10 mouse cellular contexts compared by ENCODE assay signal in genomic region chr12:70774816-70775591, GRCm38 (mm10).
"Had no signal": no experiment of that assay in that cellular context is flagged by ENCODE, and none has a peak within 500 bp of the region (broad histone marks: within the 10 kb centered on the region; RNA-seq: fewer than 3 reads in every experiment).

No protein-coding gene starts in this region.

- H3K27ac ChIP-seq: left cerebral cortex, adult 2 months; limb, embryonic 15.5 days; liver, embryonic 13.5 days; midbrain, embryonic 12.5 days had no signal

- DNase-seq: kidney, adult 9 months; kidney, postnatal 10 days; liver, embryonic 13.5 days; right cerebral cortex, postnatal 14 days; thymus, adult 2 months; thymus, postnatal 25 days had no signal

- H3K9me3 ChIP-seq: limb, embryonic 15.5 days; liver, embryonic 13.5 days; midbrain, embryonic 12.5 days had no signal

- H3K9ac ChIP-seq: limb, embryonic 15.5 days; liver, embryonic 13.5 days; midbrain, embryonic 12.5 days had no signal

- H3K36me3 ChIP-seq: limb, embryonic 15.5 days; liver, embryonic 13.5 days; midbrain, embryonic 12.5 days had no signal

- H3K4me3 ChIP-seq: left cerebral cortex, adult 2 months; limb, embryonic 15.5 days; liver, embryonic 13.5 days; midbrain, embryonic 12.5 days had no signal

- ATAC-seq: midbrain, embryonic 16.5 days had no signal

- H3K4me2 ChIP-seq: limb, embryonic 15.5 days; liver, embryonic 13.5 days; midbrain, embryonic 12.5 days had no signal

- H3K4me1 ChIP-seq: limb, embryonic 15.5 days; liver, embryonic 13.5 days; midbrain, embryonic 12.5 days had no signal

- H3K27me3 ChIP-seq: limb, embryonic 15.5 days; liver, embryonic 13.5 days; midbrain, embryonic 12.5 days had no signal
